Mouse (Mus musculus) midbrain, postnatal 0 days (tissue): Measurements from ENCODE around the gene Ccsap. TPM values are rescaled to one million over a fixed set of nuclear protein-coding genes. Genes with fewer than 3 reads are reported as not detected.

Experiments used
- ATAC-seq: fragments of 200-750 bp; cut with Nextera tagmentation; 2 replicates; pipeline ENCODE4 v1.8.0; 2017; ENCODE audit warnings: moderate number of reproducible peaks, mild to moderate bottlenecking, moderate TSS enrichment, moderate library complexity; ENCODE audit not compliant: low FRiP score
- DNase-seq: peaks from one replicate; pipeline ENCODE4 v3.0.0-alpha.2; 2015; ENCODE audit warnings: low spot score
- H3K27ac ChIP-seq: fragments of 300-500 bp; sonication (generic); 2 replicates; pipeline ENCODE4 v1.5.1; 2014; ENCODE audit warnings: low read depth, mild to moderate bottlenecking, low read length, mixed read lengths
- H3K27me3 ChIP-seq: fragments of 300-500 bp; sonication (generic); 2 replicates; pipeline ENCODE4 v1.6.1; 2014; ENCODE audit warnings: low read length, control low read depth, mixed read lengths; ENCODE audit not compliant: insufficient read depth
- H3K36me3 ChIP-seq: fragments of 300-500 bp; sonication (generic); 2 replicates; pipeline ENCODE4 v1.6.1; 2014; ENCODE audit warnings: low read length, control low read depth, mixed read lengths; ENCODE audit not compliant: insufficient read depth
- H3K4me1 ChIP-seq: fragments of 300-500 bp; sonication (generic); 2 replicates; pipeline ENCODE4 v1.6.1; 2014; ENCODE audit warnings: mild to moderate bottlenecking, control low read depth, antibody characterized with exemption, low read length, mixed read lengths; ENCODE audit not compliant: insufficient read depth
- H3K4me2 ChIP-seq: fragments of 300-500 bp; sonication (generic); 2 replicates; pipeline ENCODE4 v1.6.1; 2014; ENCODE audit warnings: low read depth, mild to moderate bottlenecking, low read length, mixed read lengths; ENCODE audit not compliant: poor library complexity, severe bottlenecking
- H3K4me3 ChIP-seq: fragments of 300-500 bp; sonication (generic); 2 replicates; pipeline ENCODE4 v1.5.1; 2014; ENCODE audit warnings: low read depth, mild to moderate bottlenecking, low read length, moderate library complexity
- H3K9ac ChIP-seq: fragments of 300-500 bp; sonication (generic); replicated peaks from 2 replicates; pipeline ENCODE4 v1.6.1; 2014; ENCODE audit warnings: mild to moderate bottlenecking, low read length, moderate library complexity, mixed read lengths; ENCODE audit not compliant: poor library complexity, severe bottlenecking
- H3K9me3 ChIP-seq: fragments of 300-500 bp; sonication (generic); 2 replicates; pipeline ENCODE4 v1.6.1; 2016; ENCODE audit warnings: low read length, control low read depth
- CTCF ChIP-seq: IDR thresholded peaks from 2 replicates; pipeline ENCODE4 v1.5.1; 2016; ENCODE audit warnings: antibody characterized with exemption, mild to moderate bottlenecking
- WGBS: fragments of 180-500 bp; shearing (Covaris S2); extraction: QIAGEN DNeasy Blood & Tissue Kit; methylation state at CpG from one replicate; pipeline ENCODE4 v1.1.7; 2014; 5-methylcytosine and 5-hydroxymethylcytosine counted together
- polyA plus RNA-seq: library from polyadenylated mRNA; unstranded; fragments of >200 nt; fragmentation: Nextera tagmentation; extraction: Ambion mirVana; gene quantifications from 2 replicates; pipeline ENCODE4 v1.2.1, GENCODE M21; 2015
- total RNA-seq: library from RNA; depleted of rRNA; stranded (reverse); fragments of >200 nt; gene quantifications from 2 replicates; pipeline ENCODE4 v1.2.3, GENCODE M21; 2014

The Ccsap gene
- total and polyA plus RNA-seq, 2 experiments from 2014 or later = 5.5 to 9.9 TPM

- H3K9me3 ChIP-seq = no peaks in the 10 kb centered on the region
- no peak overlapping the region for H3K4me2 ChIP-seq
- peaks cover 12% of the 10 kb centered on the region; the same call in 1 of the 2 replicates for H3K4me1 ChIP-seq
- ATAC-seq = no peak
- no peak overlapping the region for H3K4me3 ChIP-seq
- no peaks in the 10 kb centered on the region for H3K36me3 ChIP-seq
- WGBS = 74% methylated on average over 4 of the region's 4 CpGs
- no peak for DNase-seq
- H3K27ac ChIP-seq = no peak overlapping the region
- no peak for TF ChIP-seq CTCF
- H3K9ac ChIP-seq = no peak overlapping the region
- H3K27me3 ChIP-seq = no peaks in the 10 kb centered on the region
Observed at GRCm38 (mm10) chr8:123883094-123883493, 23.1 kb upstream of the Ccsap start.

- Histone ChIP-seq H3K4me2 (no peak overlapping the region), H3K4me1 (peaks cover 12% of the 10 kb centered on the region; the same call in 1 of the 2 replicates), H3K9ac (no peak overlapping the region), H3K27me3 (no peaks in the 10 kb centered on the region), H3K9me3 (no peaks in the 10 kb centered on the region), H3K36me3 (no peaks in the 10 kb centered on the region), H3K4me3 (no peak overlapping the region), H3K27ac (no peak overlapping the region)
- 71% methylated on average over 2 of the region's 2 CpGs for WGBS
- ATAC-seq (no peak), DNase-seq (no peak)
- TF ChIP-seq CTCF = no peak
Observed at GRCm38 (mm10) chr8:123882412-123882811, 22.4 kb upstream of the Ccsap start.

GRCm38 (mm10) chr8:123880821-123881350, 20.9 kb upstream of the Ccsap start:
- H3K27me3 ChIP-seq = no peaks in the 10 kb centered on the region
- H3K9ac ChIP-seq = no peak overlapping the region
- ATAC-seq (no peak), DNase-seq (no peak)
- H3K4me3 ChIP-seq = no peak overlapping the region
- TF ChIP-seq CTCF = peak; percentile 31
- WGBS = 65% methylated on average over 4 of the region's 4 CpGs
- peaks cover 12% of the 10 kb centered on the region; the same call in 1 of the 2 replicates for H3K4me1 ChIP-seq
- H3K9me3 ChIP-seq = no peaks in the 10 kb centered on the region
- H3K4me2 ChIP-seq = no peak overlapping the region
- no peaks in the 10 kb centered on the region for H3K36me3 ChIP-seq
- no peak overlapping the region; the same call in 1 of the 2 replicates for H3K27ac ChIP-seq

GRCm38 (mm10) chr8:123880271-123880670, 20.3 kb upstream of the Ccsap start:
- H3K4me2 ChIP-seq = no peak overlapping the region
- no peaks in the 10 kb centered on the region for H3K27me3 ChIP-seq
- no peaks in the 10 kb centered on the region for H3K9me3 ChIP-seq
- H3K36me3 ChIP-seq = no peaks in the 10 kb centered on the region
- H3K4me3 ChIP-seq = no peak overlapping the region
- peak; percentile 19 for DNase-seq
- peaks cover 12% of the 10 kb centered on the region; the same call in 1 of the 2 replicates for H3K4me1 ChIP-seq
- H3K27ac ChIP-seq = no peak overlapping the region
- ATAC-seq = no peak
- 55% methylated on average over 10 of the region's 10 CpGs for WGBS
- no peak for TF ChIP-seq CTCF
- H3K9ac ChIP-seq = no peak overlapping the region

GRCm38 (mm10) chr8:123877865-123878264, 17.9 kb upstream of the Ccsap start:
- Histone ChIP-seq H3K4me1 (no peaks in the 10 kb centered on the region), H3K9ac (no peak overlapping the region), H3K4me2 (no peak overlapping the region), H3K27me3 (no peaks in the 10 kb centered on the region), H3K27ac (no peak overlapping the region), H3K9me3 (no peaks in the 10 kb centered on the region), H3K4me3 (no peak overlapping the region), H3K36me3 (no peaks in the 10 kb centered on the region)
- ATAC-seq = no peak
- no peak for TF ChIP-seq CTCF
- WGBS = 77% methylated on average over 2 of the region's 2 CpGs
- DNase-seq = peak; percentile 29

GRCm38 (mm10) chr8:123874324-123874723, 14.3 kb upstream of the Ccsap start:
- Histone ChIP-seq H3K27ac (no peak overlapping the region), H3K9ac (no peak overlapping the region), H3K27me3 (no peaks in the 10 kb centered on the region), H3K36me3 (no peaks in the 10 kb centered on the region), H3K4me2 (no peak overlapping the region), H3K4me3 (no peak overlapping the region), H3K4me1 (no peaks in the 10 kb centered on the region), H3K9me3 (no peaks in the 10 kb centered on the region)
- TF ChIP-seq CTCF = no peak
- DNase-seq = no peak
- ATAC-seq = no peak
- WGBS = 72% methylated on average over 11 of the region's 11 CpGs
